Mouse (Mus musculus): ENCODE results near the gene Ggnbp2.

DNA sequence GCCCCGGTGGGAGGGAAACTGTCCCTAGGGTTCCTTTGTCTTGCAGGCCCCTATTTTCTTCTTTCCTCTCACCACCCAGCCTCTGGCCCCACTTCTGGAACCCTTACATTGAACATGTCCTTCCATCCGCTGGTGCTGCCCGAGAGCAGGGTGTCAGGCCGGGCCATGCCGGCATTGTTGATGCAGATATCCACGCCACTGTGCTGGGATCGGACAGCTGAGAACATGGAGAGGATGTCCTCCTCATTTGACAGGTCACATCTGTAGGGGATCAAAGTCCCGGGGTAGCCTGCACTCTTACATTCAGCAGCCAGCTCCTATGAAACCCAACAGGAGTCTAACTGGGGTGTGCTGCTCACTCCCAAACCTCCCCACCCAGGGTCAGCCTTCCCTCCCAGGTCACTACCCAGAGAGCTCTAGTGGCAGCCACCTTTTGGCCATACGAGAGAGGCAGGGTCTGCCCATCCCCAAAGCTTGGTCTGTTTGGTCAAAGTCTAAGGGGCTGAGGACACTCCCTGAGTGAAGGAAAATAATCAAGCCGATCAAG lies 45.3 kb downstream of the Ggnbp2 start:
- TF ChIP-seq CTCF (IDR thresholded peaks at IDR 0.05; ENCODE audit: low read depth) (no peak), EP300 (IDR thresholded peaks at IDR 0.05; ENCODE audit: low read depth) (no peak)
